Mouse (Mus musculus) midbrain, embryonic 14.5 days (tissue): Measurements from ENCODE around the gene S1pr5. TPM values are rescaled to one million over a fixed set of nuclear protein-coding genes. Genes with fewer than 3 reads are reported as not detected.

ENCODE experiments used
- ATAC-seq: fragments of 200-750 bp; cut with Nextera tagmentation; 2 replicates; pipeline ENCODE4 v1.8.0; 2017; ENCODE audit warnings: moderate number of reproducible peaks, moderate library complexity; ENCODE audit not compliant: low FRiP score, low TSS enrichment
- DNase-seq: peaks from one replicate; pipeline ENCODE4 v3.0.0-alpha.2; 2015
- H3K27ac ChIP-seq: fragments of 300-500 bp; sonication (generic); replicated peaks from 2 replicates; pipeline ENCODE4 v1.5.1; 2014; ENCODE audit warnings: mild to moderate bottlenecking, low read depth, low read length, moderate library complexity
- H3K27me3 ChIP-seq: fragments of 300-500 bp; sonication (generic); 2 replicates; pipeline ENCODE4 v1.6.1; 2014; ENCODE audit warnings: low read length, control low read depth, mixed read lengths; ENCODE audit not compliant: control insufficient read depth, insufficient read depth
- H3K36me3 ChIP-seq: fragments of 300-500 bp; sonication (generic); 2 replicates; pipeline ENCODE4 v1.6.1; 2014; ENCODE audit warnings: low read length, control low read depth; ENCODE audit not compliant: control insufficient read depth, insufficient read depth
- H3K4me1 ChIP-seq: fragments of 300-500 bp; sonication (generic); 2 replicates; pipeline ENCODE4 v1.6.1; 2014; ENCODE audit warnings: mild to moderate bottlenecking, antibody characterized with exemption, low read length, control low read depth; ENCODE audit not compliant: control insufficient read depth, insufficient read depth
- H3K4me2 ChIP-seq: fragments of 300-500 bp; sonication (generic); 2 replicates; pipeline ENCODE4 v1.6.1; 2014; ENCODE audit warnings: mild to moderate bottlenecking, low read length, moderate library complexity
- H3K4me3 ChIP-seq: fragments of 300-500 bp; sonication (generic); replicated peaks from 2 replicates; pipeline ENCODE4 v1.5.1; 2014; ENCODE audit warnings: low read depth, low read length
- H3K9ac ChIP-seq: fragments of 300-500 bp; sonication (generic); replicated peaks from 2 replicates; pipeline ENCODE4 v1.6.1; 2014; ENCODE audit warnings: mild to moderate bottlenecking, low read length, moderate library complexity
- H3K9me3 ChIP-seq: fragments of 300-500 bp; sonication (generic); 2 replicates; pipeline ENCODE4 v1.6.1; 2016; ENCODE audit warnings: low read length, control low read depth, mixed read lengths; ENCODE audit not compliant: control insufficient read depth
- WGBS: fragments of 180-500 bp; shearing (Covaris S2); extraction: QIAGEN DNeasy Blood & Tissue Kit; methylation state at CpG from one replicate; pipeline ENCODE4 v1.1.7; 2014; 5-methylcytosine and 5-hydroxymethylcytosine counted together
- polyA plus RNA-seq: library from polyadenylated mRNA; unstranded; fragments of >200 nt; fragmentation: Nextera tagmentation; extraction: Ambion mirVana; gene quantifications from 2 replicates; pipeline ENCODE4 v1.2.1, GENCODE M21; 2014

S1pr5 gene
- polyA plus RNA-seq, 1 experiment from 2014 or later: 2.3 TPM

DNA sequence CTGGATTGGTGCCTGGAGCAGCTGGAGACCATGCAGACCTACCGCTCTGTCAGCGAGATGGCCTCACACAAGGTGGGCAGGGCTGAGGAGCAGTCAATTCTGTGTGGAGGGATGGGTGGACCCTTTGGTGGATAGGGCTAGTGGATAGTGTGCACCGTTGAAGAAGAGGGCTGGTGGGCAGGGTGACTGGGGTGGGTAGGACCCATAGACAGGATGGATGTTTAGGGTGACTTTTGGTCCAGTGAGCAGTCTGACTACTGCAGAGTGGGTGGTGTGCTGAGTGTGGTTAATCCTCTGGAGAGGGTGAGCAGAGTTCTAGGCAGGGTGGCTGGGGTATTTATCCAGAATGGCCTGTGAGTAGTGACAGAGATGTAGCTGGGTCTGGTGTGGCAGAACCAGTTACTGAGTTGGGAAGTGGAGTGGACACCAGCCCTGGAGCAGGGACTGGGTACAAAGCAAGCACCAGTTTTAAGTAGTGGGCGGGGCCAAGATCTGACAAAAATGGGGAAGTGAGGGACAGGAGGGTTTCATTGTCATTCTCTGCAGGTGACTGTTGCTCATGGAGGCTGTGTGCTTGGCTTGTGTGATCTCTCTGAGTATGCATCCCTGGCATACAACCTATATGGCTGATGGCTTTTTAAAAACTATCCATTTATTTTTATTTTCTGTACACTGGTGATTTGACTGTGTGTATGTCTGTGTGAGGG is 53.3 kb downstream of the S1pr5 start:
- no peaks in the 10 kb centered on the region for H3K36me3 ChIP-seq
- 82% methylated on average over 4 of the region's 4 CpGs for WGBS
- H3K9ac ChIP-seq: no peak overlapping the region
- H3K4me1 ChIP-seq: peaks cover 21% of the 10 kb centered on the region
- no peak overlapping the region for H3K4me2 ChIP-seq
- no peaks in the 10 kb centered on the region for H3K27me3 ChIP-seq
- DNase-seq (no peak), ATAC-seq (no peak)
- H3K27ac ChIP-seq: no peak overlapping the region
- H3K9me3 ChIP-seq: no peaks in the 10 kb centered on the region
- no peak overlapping the region for H3K4me3 ChIP-seq

DNA sequence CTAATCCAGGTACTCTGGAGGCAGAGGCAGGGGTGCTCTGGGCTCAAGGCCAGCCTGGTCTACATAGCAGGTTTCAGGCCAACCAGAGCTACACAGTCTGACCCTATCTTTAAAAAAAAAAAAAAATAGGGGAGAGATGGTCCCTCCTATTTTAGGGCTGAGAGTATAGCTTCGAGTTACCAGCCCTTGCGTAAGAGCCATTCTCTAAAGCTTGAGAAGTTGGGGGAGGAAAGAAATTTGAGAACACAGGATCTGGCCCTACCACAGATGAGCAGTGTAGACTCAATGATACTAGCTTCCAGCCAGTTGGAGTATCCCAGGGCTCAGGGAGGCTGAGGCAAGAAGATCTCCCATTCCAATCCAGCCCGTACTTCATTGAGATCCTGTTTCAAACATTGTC is 54.5 kb downstream of the S1pr5 start:
- Histone ChIP-seq H3K4me3 (no peak overlapping the region), H3K27ac (no peak overlapping the region), H3K27me3 (no peaks in the 10 kb centered on the region), H3K4me1 (peaks cover 20% of the 10 kb centered on the region), H3K9ac (no peak overlapping the region), H3K36me3 (no peaks in the 10 kb centered on the region), H3K9me3 (no peaks in the 10 kb centered on the region), H3K4me2 (no peak overlapping the region)
- no peak for DNase-seq
- 91% methylated on average over 3 of the region's 3 CpGs for WGBS
- ATAC-seq: no peak

Other genes starting within 250 kb of the S1pr5 start
- gene Mrpl4, start 245.7 kb downstream of the S1pr5 start, polyA plus RNA-seq: 98.6 and 112 TPM in 2 replicates
- gene Icam1, start 232.5 kb downstream of the S1pr5 start, polyA plus RNA-seq: 1.7 and 4.1 TPM in 2 replicates
- not detected in 2 replicates for gene Icam4, start 219.1 kb downstream of the S1pr5 start, polyA plus RNA-seq
- 0.71 and 1.0 TPM in 2 replicates for gene Icam5, start 216.4 kb downstream of the S1pr5 start, polyA plus RNA-seq
- gene Zglp1, start 181.3 kb downstream of the S1pr5 start, polyA plus RNA-seq: 1.5 and 1.6 TPM in 2 replicates
- 1.3 and 2.6 TPM in 2 replicates for gene Gm49373, start 175.3 kb downstream of the S1pr5 start, polyA plus RNA-seq
- gene Fdx1l, start 174.8 kb downstream of the S1pr5 start, polyA plus RNA-seq: 55.5 and 82.2 TPM in 2 replicates
- 1.9 and 2.0 TPM in 2 replicates for gene Gm38431, start 156.4 kb downstream of the S1pr5 start, polyA plus RNA-seq
- gene Raver1, start 156.4 kb downstream of the S1pr5 start, polyA plus RNA-seq: 28.3 and 41.0 TPM in 2 replicates
- 7.4 and 8.5 TPM in 2 replicates for gene Tyk2, start 117.2 kb downstream of the S1pr5 start, polyA plus RNA-seq
- 213 and 223 TPM in 2 replicates for gene Cdc37, start 98.5 kb downstream of the S1pr5 start, polyA plus RNA-seq
- 28.4 and 32.3 TPM in 2 replicates for gene Pde4a, start 82.7 kb downstream of the S1pr5 start, polyA plus RNA-seq
- 40.3 and 53.7 TPM in 2 replicates for gene Keap1, start 9.1 kb downstream of the S1pr5 start, polyA plus RNA-seq
- gene Atg4d, start 16.9 kb upstream of the S1pr5 start, polyA plus RNA-seq: 44.6 and 44.7 TPM in 2 replicates
- 12.9 and 16.9 TPM in 2 replicates for gene Kri1, start 39.5 kb upstream of the S1pr5 start, polyA plus RNA-seq
- 84.9 and 95.7 TPM in 2 replicates for gene Cdkn2d, start 43.0 kb upstream of the S1pr5 start, polyA plus RNA-seq
- gene Ap1m2, start 63.9 kb upstream of the S1pr5 start, polyA plus RNA-seq: 0.88 and 1.5 TPM in 2 replicates
- gene Slc44a2, start 72.3 kb upstream of the S1pr5 start, polyA plus RNA-seq: 49.3 and 67.4 TPM in 2 replicates
- 212 and 267 TPM in 2 replicates for gene Ilf3, start 119.4 kb upstream of the S1pr5 start, polyA plus RNA-seq
- gene Qtrt1, start 163.4 kb upstream of the S1pr5 start, polyA plus RNA-seq: 48.1 and 54.3 TPM in 2 replicates
- gene Dnm2, start 176.5 kb upstream of the S1pr5 start, polyA plus RNA-seq: 54.5 and 56.7 TPM in 2 replicates